Mouse (Mus musculus) megakaryocyte, embryonic 14.5 days (primary cell): Measurements from ENCODE around the gene Zfp429. TPM values are rescaled to one million over a fixed set of nuclear protein-coding genes. Genes with fewer than 3 reads are reported as not detected.

Experiments
- H3K27me3 ChIP-seq: replicated peaks from 2 replicates; pipeline ENCODE3; 2012; ENCODE audit warnings: inconsistent platforms
- H3K36me3 ChIP-seq: replicated peaks from 2 replicates; pipeline ENCODE3; 2012; ENCODE audit warnings: low read length, inconsistent platforms, mixed read lengths
- H3K4me1 ChIP-seq: 2 replicates; pipeline ENCODE4 v1.6.1; 2012; ENCODE audit warnings: inconsistent platforms
- H3K4me3 ChIP-seq: replicated peaks from 2 replicates; pipeline ENCODE3; 2012; ENCODE audit warnings: moderate library complexity, mild to moderate bottlenecking, inconsistent platforms
- H3K9me3 ChIP-seq: 2 replicates; pipeline ENCODE4 v1.6.1; 2012; ENCODE audit warnings: inconsistent platforms
- FLI1 ChIP-seq: IDR thresholded peaks from 2 replicates; pipeline ENCODE4 v1.6.1; 2012; ENCODE audit warnings: low read length, inconsistent platforms, mixed read lengths
- GATA1 ChIP-seq: IDR thresholded peaks from 3 replicates; pipeline ENCODE4 v1.6.1; 2012; ENCODE audit warnings: mixed read lengths, low read length, inconsistent platforms, borderline replicate concordance
- polyA plus RNA-seq: library from polyadenylated mRNA; stranded (reverse); fragments of >175 nt; gene quantifications from 2 replicates; pipeline ENCODE4 v1.2.3, GENCODE M21; 2012; ENCODE audit warnings: low replicate concordance; ENCODE audit not compliant: insufficient read depth

Gene Zfp429
- polyA plus RNA-seq, 1 experiment, result 0.08 TPM

DNA sequence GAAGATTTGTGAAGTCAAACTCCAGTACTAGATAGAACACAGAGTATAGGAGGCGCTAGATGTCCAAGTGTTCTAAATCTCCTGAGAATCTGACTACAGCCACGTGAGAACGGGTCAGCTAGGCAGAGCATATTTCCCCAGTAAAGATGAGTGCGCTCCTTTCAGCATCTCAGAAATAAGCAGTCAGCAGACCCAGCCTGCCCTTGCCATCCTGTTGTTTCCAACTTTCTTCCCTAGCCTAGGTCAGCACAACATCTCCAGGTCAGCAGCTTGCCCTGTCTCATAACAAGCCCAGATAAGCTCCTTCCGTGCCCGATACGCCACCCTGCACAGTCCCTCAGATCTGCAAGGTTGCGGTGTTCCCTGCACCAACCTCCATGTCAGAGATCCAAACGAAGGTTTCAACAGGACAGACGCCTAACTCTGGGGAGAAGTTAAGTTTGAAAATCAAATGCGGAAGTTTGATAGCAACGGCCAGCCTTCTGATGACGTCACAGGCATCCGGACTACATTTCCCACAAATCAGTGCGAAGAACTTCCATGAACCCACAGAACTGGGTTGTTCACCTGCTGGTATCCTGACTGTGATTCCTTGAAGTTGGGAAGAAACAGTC lies 39.4 kb downstream of the Zfp429 start, which contains the start of the genes Gm28044 and Zfp953:
TSS of gene Gm28044 (minus strand) at position 406 of the 614 bp plus-strand sequence.
TSS of gene Zfp953 (minus strand) at position 475 of the 614 bp plus-strand sequence.
- TF ChIP-seq GATA1, result no peak
- TF ChIP-seq FLI1, result no peak
- Histone ChIP-seq H3K4me1 (peaks cover 14% of the 10 kb centered on the region), H3K9me3 (no peaks in the 10 kb centered on the region), H3K27me3 (no peaks in the 10 kb centered on the region), H3K36me3 (no peaks in the 10 kb centered on the region), H3K4me3 (peak within 1 kb of the TSS; percentile 93)

DNA sequence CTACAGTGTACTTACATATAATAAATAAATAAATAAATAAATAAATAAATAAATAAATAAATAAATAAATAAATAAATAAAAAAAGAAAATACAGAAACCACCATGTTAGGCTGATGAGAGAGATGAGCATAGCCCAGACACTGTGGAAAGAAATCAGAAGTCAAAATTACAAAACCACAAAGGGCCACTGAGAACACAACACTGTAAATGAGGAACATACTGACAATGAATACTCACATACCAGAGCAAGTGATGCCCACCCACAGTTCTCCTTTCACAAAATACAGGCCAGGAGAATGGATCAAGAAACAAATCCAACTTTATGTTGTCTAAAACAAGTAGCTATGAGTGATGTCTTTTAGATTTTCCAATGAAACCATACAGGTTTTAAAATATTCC lies 47.8 kb downstream of the Zfp429 start:
- no peaks in the 10 kb centered on the region for H3K27me3 ChIP-seq
- no peaks in the 10 kb centered on the region for H3K9me3 ChIP-seq
- no peak for TF ChIP-seq GATA1
- no peak for TF ChIP-seq FLI1
- H3K4me3 ChIP-seq, result no peak overlapping the region
- H3K4me1 ChIP-seq, result no peaks in the 10 kb centered on the region; the same call in 1 of the 2 replicates
- peaks cover 6% of the 10 kb centered on the region for H3K36me3 ChIP-seq

DNA sequence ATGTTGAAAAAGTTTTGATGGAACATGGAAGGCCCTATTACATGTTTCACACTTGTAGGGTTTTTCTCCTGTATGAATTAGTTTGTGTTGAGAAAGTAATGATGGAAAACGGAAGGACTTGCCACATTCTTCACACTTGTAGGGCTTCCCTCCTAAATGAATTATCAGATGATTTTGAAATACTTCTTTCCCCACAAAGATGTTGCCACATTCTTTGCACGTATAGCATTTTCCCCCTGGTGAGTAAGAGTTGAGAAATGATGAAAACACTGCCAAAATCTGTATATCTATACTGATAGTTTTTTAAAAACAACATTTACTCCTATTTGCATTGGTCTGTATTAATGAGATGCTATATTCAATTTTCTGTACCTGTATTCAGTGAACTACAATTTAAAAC lies 56.2 kb downstream of the Zfp429 start:
- TF ChIP-seq GATA1 (no peak), FLI1 (no peak)
- Histone ChIP-seq H3K4me1 (no peaks in the 10 kb centered on the region; the same call in 1 of the 2 replicates), H3K27me3 (no peaks in the 10 kb centered on the region), H3K9me3 (no peaks in the 10 kb centered on the region), H3K36me3 (peaks cover 50% of the 10 kb centered on the region), H3K4me3 (no peak overlapping the region)

Other genes starting within 250 kb of the Zfp429 start
- 0.13 TPM in 1 of 2 replicates, not detected in the other for gene Rsl1, start 226.6 kb downstream of the Zfp429 start, polyA plus RNA-seq
- gene Zfp455, start 205.3 kb downstream of the Zfp429 start, polyA plus RNA-seq, result 0.04 TPM in 1 of 2 replicates, not detected in the other
- 0.06 TPM in 1 of 2 replicates, not detected in the other for gene Zfp458, start 121.4 kb downstream of the Zfp429 start, polyA plus RNA-seq
- not detected in 2 replicates for gene Zfp457, start 93.3 kb downstream of the Zfp429 start, polyA plus RNA-seq
- 0.20 TPM in 1 of 2 replicates, not detected in the other for gene Zfp595, start 67.2 kb downstream of the Zfp429 start, polyA plus RNA-seq
- not detected in 2 replicates for gene Gm28044, start 39.3 kb downstream of the Zfp429 start, polyA plus RNA-seq
- 0.11 TPM in 1 of 2 replicates, not detected in the other for gene Zfp953, start 39.2 kb downstream of the Zfp429 start, polyA plus RNA-seq
- gene Gm28041, start 24.1 kb downstream of the Zfp429 start, polyA plus RNA-seq, result not detected in 2 replicates
- not detected in 2 replicates for gene Zfp456, start 24.0 kb downstream of the Zfp429 start, polyA plus RNA-seq
- 0.07 TPM in 1 of 2 replicates, not detected in the other for gene Zfp459, start 21.6 kb upstream of the Zfp429 start, polyA plus RNA-seq
- 0.13 TPM in 1 of 2 replicates, not detected in the other for gene Zfp874a, start 51.8 kb upstream of the Zfp429 start, polyA plus RNA-seq
- not detected in 2 replicates for gene Zfp874b, start 84.4 kb upstream of the Zfp429 start, polyA plus RNA-seq
- not detected in 2 replicates for gene Zfp58, start 100.7 kb upstream of the Zfp429 start, polyA plus RNA-seq
- gene Gm26965, start 126.3 kb upstream of the Zfp429 start, polyA plus RNA-seq, result not detected in 2 replicates
- gene Zfp87, start 126.4 kb upstream of the Zfp429 start, polyA plus RNA-seq, result 0.17 TPM in 1 of 2 replicates, not detected in the other
- 0.09 TPM in 1 of 2 replicates, not detected in the other for gene Zfp748, start 154.0 kb upstream of the Zfp429 start, polyA plus RNA-seq
- gene Zfp729b, start 209.9 kb upstream of the Zfp429 start, polyA plus RNA-seq, result 0.18 TPM in 1 of 2 replicates, not detected in the other
- not detected in 2 replicates for gene Gm49345, start 237.9 kb upstream of the Zfp429 start, polyA plus RNA-seq
- 0.26 TPM in 1 of 2 replicates, not detected in the other for gene Zfp729a, start 238.0 kb upstream of the Zfp429 start, polyA plus RNA-seq